Mouse (Mus musculus) left cerebral cortex, adult 2 months (tissue): ENCODE data around the gene Tm4sf20. TPM values are rescaled to one million over a fixed set of nuclear protein-coding genes. Genes with fewer than 3 reads are reported as not detected.

Source experiments
- DNase-seq, 2 experiments: peaks; one replicate each; pipeline ENCODE4 v3.0.0; 2021 to 2022; ENCODE audit warnings: low spot score in 2 of 2, mixed read lengths in 1 of 2; ENCODE audit errors: extremely low spot score in 1 of 2
- H3K27ac ChIP-seq: fragments of 200-600 bp; 2 replicates; pipeline ENCODE4 v1.8.1; 2022
- H3K4me3 ChIP-seq: fragments of 200-600 bp; 2 replicates; pipeline ENCODE4 v1.8.1; 2022
- CTCF ChIP-seq: fragments of 200-600 bp; IDR thresholded peaks from 2 replicates; pipeline ENCODE4 v1.8.1; 2022; ENCODE audit warnings: antibody characterized with exemption, mild to moderate bottlenecking, moderate library complexity
- intact Hi-C: fragments of 180-260 bp; cut with DNase I; formaldehyde crosslinking; loops from one replicate; pipeline ENCODE4 v1.15.1; 2025
- total RNA-seq, 2 experiments: library from RNA; stranded (reverse); gene quantifications; 2 replicates each; pipeline ENCODE4 v1.2.3; 2021

Gene Tm4sf20
- total RNA-seq, 2 experiments from 2014 or later, result not detected

- intact Hi-C loops, result no loop called here
- no peak for DNase-seq
- TF ChIP-seq CTCF, result no peak
- no peak overlapping the region for H3K4me3 ChIP-seq
- H3K27ac ChIP-seq, result peak overlapping the region; percentile 34; the same call in 1 of the 2 replicates
These were observed 27.6 kb upstream of the Tm4sf20 start for GRCm38 (mm10) chr1:82795702-82796443.

GRCm38 (mm10) chr1:82795211-82795610, 26.9 kb upstream of the Tm4sf20 start:
- no peak for TF ChIP-seq CTCF

GRCm38 (mm10) chr1:82793986-82794385, 25.7 kb upstream of the Tm4sf20 start:
- Histone ChIP-seq H3K4me3 (no peak overlapping the region), H3K27ac (no peak overlapping the region)
- intact Hi-C loops, result no loop called here
- DNase-seq, result peak; percentile 22 to 37
- no peak for TF ChIP-seq CTCF

More at GRCm38 (mm10) chr1:82795211-82795610, 26.9 kb upstream of the Tm4sf20 start:
- Histone ChIP-seq H3K4me3 (no peak overlapping the region), H3K27ac (no peak overlapping the region)
- intact Hi-C loops, result no loop called here
- DNase-seq, result no peak

GRCm38 (mm10) chr1:82793110-82793509, 24.8 kb upstream of the Tm4sf20 start:
- Histone ChIP-seq H3K27ac (no peak overlapping the region), H3K4me3 (no peak overlapping the region)
- TF ChIP-seq CTCF, result no peak
- DNase-seq, result no peak
- intact Hi-C loops, result no loop called here

GRCm38 (mm10) chr1:82792238-82792637, 24.0 kb upstream of the Tm4sf20 start:
- TF ChIP-seq CTCF, result no peak
- H3K27ac ChIP-seq, result no peak overlapping the region
- intact Hi-C loops, result no loop called here
- no peak overlapping the region for H3K4me3 ChIP-seq
- no peak for DNase-seq

GRCm38 (mm10) chr1:82791105-82791504, 22.8 kb upstream of the Tm4sf20 start:
- TF ChIP-seq CTCF, result no peak
- no peak for DNase-seq
- intact Hi-C loops, result no loop called here
- H3K27ac ChIP-seq, result no peak overlapping the region
- H3K4me3 ChIP-seq, result no peak overlapping the region

GRCm38 (mm10) chr1:82788070-82788469, 19.8 kb upstream of the Tm4sf20 start:
- intact Hi-C loops, result loop anchor here (2.0 to 5.0 kb wide), 3 partner anchors 51 to 399 kb away; partner anchors contain the start of gene Agfg1
- Histone ChIP-seq H3K27ac (no peak overlapping the region), H3K4me3 (no peak overlapping the region)
- TF ChIP-seq CTCF, result no peak
- no peak for DNase-seq

GRCm38 (mm10) chr1:82787414-82787813, 19.2 kb upstream of the Tm4sf20 start:
- Histone ChIP-seq H3K4me3 (no peak overlapping the region), H3K27ac (no peak overlapping the region)
- intact Hi-C loops, result loop anchor here (1.0 to 5.0 kb wide), 3 partner anchors 200 to 400 kb away; no protein-coding TSS in a partner anchor
- peak; percentile 38 to 53 for DNase-seq
- peak; percentile 89 for TF ChIP-seq CTCF

- DNase-seq, result no peak
- intact Hi-C loops, result loop anchor here (5.0 kb wide), 2 partner anchors 292 to 402 kb away; no protein-coding TSS in a partner anchor
- H3K27ac ChIP-seq, result no peak overlapping the region
- TF ChIP-seq CTCF, result no peak
- no peak overlapping the region for H3K4me3 ChIP-seq
These were observed 17.3 kb upstream of the Tm4sf20 start for GRCm38 (mm10) chr1:82785546-82785945.

GRCm38 (mm10) chr1:82783559-82783958, 15.3 kb upstream of the Tm4sf20 start:
- H3K4me3 ChIP-seq, result no peak overlapping the region
- intact Hi-C loops, result no loop called here
- DNase-seq, result no peak
- no peak overlapping the region for H3K27ac ChIP-seq
- TF ChIP-seq CTCF, result no peak

- intact Hi-C loops, result no loop called here
- H3K27ac ChIP-seq, result no peak overlapping the region
- no peak overlapping the region for H3K4me3 ChIP-seq
- no peak for TF ChIP-seq CTCF
- DNase-seq, result no peak
These were observed 11.2 kb upstream of the Tm4sf20 start for GRCm38 (mm10) chr1:82779388-82779966.

GRCm38 (mm10) chr1:82775293-82775692, 7.0 kb upstream of the Tm4sf20 start:
- no peak for DNase-seq
- Histone ChIP-seq H3K27ac (no peak overlapping the region), H3K4me3 (no peak overlapping the region)
- no peak for TF ChIP-seq CTCF
- intact Hi-C loops, result no loop called here
